Mouse (Mus musculus): ENCODE results near the gene Cdkl2. TPM values are rescaled to one million over a fixed set of nuclear protein-coding genes. Genes with fewer than 3 reads are reported as not detected.
A peak's percentile ranks its signal among the peaks of the same experiment; 100 is the strongest.

Gene Cdkl2
- polyA plus RNA-seq, 1 experiment from 2014 or later = 4.0 TPM

GRCm38 (mm10) chr5:91983490-91983889 is 60.2 kb downstream of the Cdkl2 start:
- no peak overlapping the region for H3K27ac ChIP-seq (ENCODE audit: low read length)
- no peaks in the 10 kb centered on the region for H3K27me3 ChIP-seq (ENCODE audit: control insufficient read depth, insufficient read depth, low read depth, low read length)
- no peaks in the 10 kb centered on the region for H3K36me3 ChIP-seq (ENCODE audit: control insufficient read depth, insufficient read depth, low read length)
- WGBS = 71% methylated on average over 2 of the region's 2 CpGs
- H3K4me2 ChIP-seq (ENCODE audit: low read depth, low read length) = no peak overlapping the region
- no peaks in the 10 kb centered on the region for H3K4me1 ChIP-seq (replicated peaks; ENCODE audit: control insufficient read depth, insufficient read depth, low read length)
- ATAC-seq (ENCODE audit: low read depth) = no peak
- H3K9me3 ChIP-seq (ENCODE audit: control insufficient read depth, low read length) = no peaks in the 10 kb centered on the region
- no peak overlapping the region for H3K4me3 ChIP-seq (ENCODE audit: low read length)
- no peak overlapping the region for H3K9ac ChIP-seq (ENCODE audit: low read length)

- H3K9ac ChIP-seq (ENCODE audit: low read length) = no peak overlapping the region
- WGBS = 85% methylated on average over 11 of the region's 11 CpGs
- no peaks in the 10 kb centered on the region for H3K36me3 ChIP-seq (ENCODE audit: control insufficient read depth, insufficient read depth, low read length)
- H3K27ac ChIP-seq (ENCODE audit: low read length) = no peak overlapping the region
- H3K27me3 ChIP-seq (ENCODE audit: control insufficient read depth, insufficient read depth, low read depth, low read length) = no peaks in the 10 kb centered on the region
- no peak for ATAC-seq (ENCODE audit: low read depth)
- H3K4me3 ChIP-seq (ENCODE audit: low read length) = no peak overlapping the region
- no peaks in the 10 kb centered on the region for H3K9me3 ChIP-seq (ENCODE audit: control insufficient read depth, low read length)
- H3K4me1 ChIP-seq (replicated peaks; ENCODE audit: control insufficient read depth, insufficient read depth, low read length) = no peaks in the 10 kb centered on the region
- no peak overlapping the region for H3K4me2 ChIP-seq (ENCODE audit: low read depth, low read length)
Measured at GRCm38 (mm10) chr5:91981176-91981840, 62.4 kb downstream of the Cdkl2 start.

- Histone ChIP-seq H3K4me3 (ENCODE audit: low read length) (no peak overlapping the region), H3K4me1 (replicated peaks; ENCODE audit: control insufficient read depth, insufficient read depth, low read length) (no peaks in the 10 kb centered on the region), H3K27ac (ENCODE audit: low read length) (no peak overlapping the region), H3K4me2 (ENCODE audit: low read depth, low read length) (no peak overlapping the region), H3K9ac (ENCODE audit: low read length) (no peak overlapping the region), H3K27me3 (ENCODE audit: control insufficient read depth, insufficient read depth, low read depth, low read length) (no peaks in the 10 kb centered on the region), H3K9me3 (ENCODE audit: control insufficient read depth, low read length) (no peaks in the 10 kb centered on the region), H3K36me3 (ENCODE audit: control insufficient read depth, insufficient read depth, low read length) (no peaks in the 10 kb centered on the region)
- WGBS = 71% methylated on average over 2 of the region's 2 CpGs
- no peak for ATAC-seq (ENCODE audit: low read depth)
Measured at GRCm38 (mm10) chr5:91977397-91977770, 66.3 kb downstream of the Cdkl2 start.

GRCm38 (mm10) chr5:91976566-91977396 is 66.9 kb downstream of the Cdkl2 start:
- H3K36me3 ChIP-seq (ENCODE audit: control insufficient read depth, insufficient read depth, low read length) = no peaks in the 10 kb centered on the region
- H3K4me2 ChIP-seq (ENCODE audit: low read depth, low read length) = no peak overlapping the region
- no peak overlapping the region for H3K4me3 ChIP-seq (ENCODE audit: low read length)
- H3K27ac ChIP-seq (ENCODE audit: low read length) = no peak overlapping the region
- WGBS = 69% methylated on average over 10 of the region's 10 CpGs
- no peak overlapping the region for H3K9ac ChIP-seq (ENCODE audit: low read length)
- no peaks in the 10 kb centered on the region for H3K4me1 ChIP-seq (replicated peaks; ENCODE audit: control insufficient read depth, insufficient read depth, low read length)
- H3K9me3 ChIP-seq (ENCODE audit: control insufficient read depth, low read length) = no peaks in the 10 kb centered on the region
- ATAC-seq (ENCODE audit: low read depth) = no peak
- no peaks in the 10 kb centered on the region for H3K27me3 ChIP-seq (ENCODE audit: control insufficient read depth, insufficient read depth, low read depth, low read length)

- H3K27ac ChIP-seq (ENCODE audit: low read length) = no peak overlapping the region
- H3K27me3 ChIP-seq (ENCODE audit: control insufficient read depth, insufficient read depth, low read depth, low read length) = no peaks in the 10 kb centered on the region
- H3K4me2 ChIP-seq (ENCODE audit: low read depth, low read length) = no peak overlapping the region
- H3K4me3 ChIP-seq (ENCODE audit: low read length) = no peak overlapping the region
- no peak overlapping the region for H3K9ac ChIP-seq (ENCODE audit: low read length)
- WGBS = 93% methylated on average over 9 of the region's 9 CpGs
- no peaks in the 10 kb centered on the region for H3K9me3 ChIP-seq (ENCODE audit: control insufficient read depth, low read length)
- H3K36me3 ChIP-seq (ENCODE audit: control insufficient read depth, insufficient read depth, low read length) = no peaks in the 10 kb centered on the region
- ATAC-seq (ENCODE audit: low read depth) = no peak
- no peaks in the 10 kb centered on the region for H3K4me1 ChIP-seq (replicated peaks; ENCODE audit: control insufficient read depth, insufficient read depth, low read length)
Measured at GRCm38 (mm10) chr5:91975758-91976157, 67.9 kb downstream of the Cdkl2 start.

GRCm38 (mm10) chr5:91974002-91974401 is 69.7 kb downstream of the Cdkl2 start:
- Histone ChIP-seq H3K4me2 (ENCODE audit: low read depth, low read length) (no peak overlapping the region), H3K4me3 (ENCODE audit: low read length) (no peak overlapping the region), H3K9me3 (ENCODE audit: control insufficient read depth, low read length) (no peaks in the 10 kb centered on the region), H3K36me3 (ENCODE audit: control insufficient read depth, insufficient read depth, low read length) (no peaks in the 10 kb centered on the region), H3K4me1 (replicated peaks; ENCODE audit: control insufficient read depth, insufficient read depth, low read length) (no peaks in the 10 kb centered on the region), H3K27me3 (ENCODE audit: control insufficient read depth, insufficient read depth, low read depth, low read length) (no peaks in the 10 kb centered on the region), H3K27ac (ENCODE audit: low read length) (no peak overlapping the region), H3K9ac (ENCODE audit: low read length) (no peak overlapping the region)
- WGBS = 81% methylated on average over 7 of the region's 7 CpGs
- no peak for ATAC-seq (ENCODE audit: low read depth)

GRCm38 (mm10) chr5:91972046-91972445 is 71.6 kb downstream of the Cdkl2 start:
- no peaks in the 10 kb centered on the region for H3K27me3 ChIP-seq (ENCODE audit: control insufficient read depth, insufficient read depth, low read depth, low read length)
- ATAC-seq (ENCODE audit: low read depth) = no peak
- H3K27ac ChIP-seq (ENCODE audit: low read length) = no peak overlapping the region
- no peak overlapping the region for H3K4me2 ChIP-seq (ENCODE audit: low read depth, low read length)
- no peaks in the 10 kb centered on the region for H3K4me1 ChIP-seq (replicated peaks; ENCODE audit: control insufficient read depth, insufficient read depth, low read length)
- H3K9me3 ChIP-seq (ENCODE audit: control insufficient read depth, low read length) = no peaks in the 10 kb centered on the region
- WGBS = 87% methylated on average over 3 of the region's 3 CpGs
- no peaks in the 10 kb centered on the region for H3K36me3 ChIP-seq (ENCODE audit: control insufficient read depth, insufficient read depth, low read length)
- H3K9ac ChIP-seq (ENCODE audit: low read length) = no peak overlapping the region
- H3K4me3 ChIP-seq (ENCODE audit: low read length) = no peak overlapping the region

GRCm38 (mm10) chr5:91962639-91963440 is 80.8 kb downstream of the Cdkl2 start, which contains the start of gene Rchy1:
Gene Rchy1, minus strand, starts transcription at chr5:91963068.
- H3K9me3 ChIP-seq (ENCODE audit: control insufficient read depth, low read length) = no peaks in the 10 kb centered on the region
- no peaks in the 10 kb centered on the region for H3K27me3 ChIP-seq (ENCODE audit: control insufficient read depth, insufficient read depth, low read depth, low read length)
- ATAC-seq (ENCODE audit: low read depth) = peak; percentile 98
- under 1% methylated on average over 62 of the region's 65 CpGs for WGBS
- H3K4me1 ChIP-seq (replicated peaks; ENCODE audit: control insufficient read depth, insufficient read depth, low read length) = peaks cover 15% of the 10 kb centered on the region
- H3K4me3 ChIP-seq (ENCODE audit: low read length) = peak within 1 kb of the TSS; percentile 88
- peak within 1 kb of the TSS; percentile 89 for H3K9ac ChIP-seq (ENCODE audit: low read length)
- peak within 1 kb of the TSS; percentile 100 for H3K27ac ChIP-seq (ENCODE audit: low read length)
- H3K4me2 ChIP-seq (ENCODE audit: low read depth, low read length) = peak within 1 kb of the TSS; percentile 78
- peaks cover under 1% of the 10 kb centered on the region; the same call in 1 of the 2 replicates for H3K36me3 ChIP-seq (ENCODE audit: control insufficient read depth, insufficient read depth, low read length)

- H3K4me3 ChIP-seq (ENCODE audit: low read length) = peak overlapping the region; percentile 88
- ATAC-seq (ENCODE audit: low read depth) = peak; percentile 13
- peak overlapping the region; percentile 100 for H3K27ac ChIP-seq (ENCODE audit: low read length)
- peak overlapping the region; percentile 89 for H3K9ac ChIP-seq (ENCODE audit: low read length)
- peak overlapping the region; percentile 78 for H3K4me2 ChIP-seq (ENCODE audit: low read depth, low read length)
- H3K9me3 ChIP-seq (ENCODE audit: control insufficient read depth, low read length) = no peaks in the 10 kb centered on the region
- peaks cover 15% of the 10 kb centered on the region for H3K4me1 ChIP-seq (replicated peaks; ENCODE audit: control insufficient read depth, insufficient read depth, low read length)
- H3K36me3 ChIP-seq (ENCODE audit: control insufficient read depth, insufficient read depth, low read length) = peaks cover 5% of the 10 kb centered on the region
- WGBS = 0% methylated on average over 14 of the region's 14 CpGs
- H3K27me3 ChIP-seq (ENCODE audit: control insufficient read depth, insufficient read depth, low read depth, low read length) = no peaks in the 10 kb centered on the region
Measured at GRCm38 (mm10) chr5:91962259-91962638, 81.4 kb downstream of the Cdkl2 start.

Measured in lung, embryonic 16.5 days (tissue).